Mouse (Mus musculus) left cerebral cortex, postnatal 36 days (tissue): ENCODE data around the gene Dnase2b. TPM values are rescaled to one million over a fixed set of nuclear protein-coding genes. Genes with fewer than 3 reads are reported as not detected.

Experiments
- DNase-seq, 2 experiments: peaks; one replicate each; pipeline ENCODE4 v3.0.0; 2021 to 2022; ENCODE audit warnings: low spot score in 2 of 2, mixed read lengths in 1 of 2
- intact Hi-C: fragments of 180-260 bp; cut with DNase I; formaldehyde crosslinking; loops from one replicate; pipeline ENCODE4 v1.15.1; 2025
- total RNA-seq, 2 experiments: library from RNA; stranded (reverse); gene quantifications; 2 replicates each; pipeline ENCODE4 v1.2.3; 2021

The Dnase2b gene
- total RNA-seq, 2 experiments from 2014 or later, result not detected

GRCm38 (mm10) chr3:146580039-146580729 is 35.2 kb downstream of the Dnase2b start:
- no peak for DNase-seq
- intact Hi-C loops, result no loop called here

- intact Hi-C loops, result no loop called here
- DNase-seq, result no peak
Observed at GRCm38 (mm10) chr3:146577591-146577990, 37.8 kb downstream of the Dnase2b start.

- no peak for DNase-seq
- intact Hi-C loops, result no loop called here
Observed at GRCm38 (mm10) chr3:146571341-146571740, 44.1 kb downstream of the Dnase2b start.

GRCm38 (mm10) chr3:146570939-146571338 is 44.5 kb downstream of the Dnase2b start:
- DNase-seq, result no peak
- intact Hi-C loops, result no loop called here

GRCm38 (mm10) chr3:146570148-146570782 is 45.1 kb downstream of the Dnase2b start, which contains the start of gene Uox:
Uox (plus strand) TSS chr3:146570426.
- intact Hi-C loops, result no loop called here
- DNase-seq, result no peak

- intact Hi-C loops, result loop anchor here (5.0 to 10.0 kb wide), 4 partner anchors 38 to 345 kb away; no protein-coding TSS in a partner anchor
- DNase-seq, result no peak
Observed at GRCm38 (mm10) chr3:146569594-146569993, 45.8 kb downstream of the Dnase2b start.

GRCm38 (mm10) chr3:146567884-146568530 is 47.4 kb downstream of the Dnase2b start:
- intact Hi-C loops, result loop anchor here (5.0 to 10.0 kb wide), 4 partner anchors 39 to 347 kb away; no protein-coding TSS in a partner anchor
- DNase-seq, result peak; percentile 24 to 25

GRCm38 (mm10) chr3:146567366-146567765 is 48.0 kb downstream of the Dnase2b start:
- DNase-seq, result no peak
- intact Hi-C loops, result loop anchor here (5.0 to 10.0 kb wide), 4 partner anchors 40 to 347 kb away; no protein-coding TSS in a partner anchor

- intact Hi-C loops, result loop anchor here (5.0 to 10.0 kb wide), 4 partner anchors 42 to 350 kb away; no protein-coding TSS in a partner anchor
Observed at GRCm38 (mm10) chr3:146565065-146565411, 50.4 kb downstream of the Dnase2b start.

GRCm38 (mm10) chr3:146564268-146565064 is 50.9 kb downstream of the Dnase2b start:
- intact Hi-C loops, result loop anchor here (5.0 to 10.0 kb wide), 5 partner anchors 43 to 350 kb away; no protein-coding TSS in a partner anchor

More at GRCm38 (mm10) chr3:146565065-146565411, 50.4 kb downstream of the Dnase2b start:
- DNase-seq, result no peak

GRCm38 (mm10) chr3:146562936-146563335 is 52.5 kb downstream of the Dnase2b start:
- intact Hi-C loops, result loop anchor here (5.0 to 10.0 kb wide), 2 partner anchors 209 to 352 kb away; no protein-coding TSS in a partner anchor
- DNase-seq, result no peak

More at GRCm38 (mm10) chr3:146564268-146565064, 50.9 kb downstream of the Dnase2b start:
- DNase-seq, result peak; percentile 69 to 81

- intact Hi-C loops, result no loop called here
- DNase-seq, result peak in 1 of 2 experiments; percentile 12
Observed at GRCm38 (mm10) chr3:146557507-146557906, 57.9 kb downstream of the Dnase2b start.

- no peak for DNase-seq
- intact Hi-C loops, result no loop called here
Observed at GRCm38 (mm10) chr3:146556567-146556966, 58.8 kb downstream of the Dnase2b start.

- DNase-seq, result no peak
- intact Hi-C loops, result no loop called here
Observed at GRCm38 (mm10) chr3:146554816-146555215, 60.6 kb downstream of the Dnase2b start.

- intact Hi-C loops, result no loop called here
- DNase-seq, result no peak
Observed at GRCm38 (mm10) chr3:146543632-146544031, 71.8 kb downstream of the Dnase2b start.

GRCm38 (mm10) chr3:146540521-146541273 is 74.7 kb downstream of the Dnase2b start:
- no peak for DNase-seq
- intact Hi-C loops, result no loop called here

- intact Hi-C loops, result no loop called here
- no peak for DNase-seq
Observed at GRCm38 (mm10) chr3:146534986-146535385, 80.4 kb downstream of the Dnase2b start.
